Mouse (Mus musculus) adrenal gland, postnatal 14 days (tissue): ENCODE data around the gene Adam1b. TPM values are rescaled to one million over a fixed set of nuclear protein-coding genes. Genes with fewer than 3 reads are reported as not detected.

Experiments used
- DNase-seq: peaks from one replicate; pipeline ENCODE4 v3.0.0; 2021; ENCODE audit warnings: mixed read lengths
- total RNA-seq: library from RNA; stranded (reverse); gene quantifications from 2 replicates; pipeline ENCODE4 v1.2.3, GENCODE M21; 2021

The Adam1b gene
- total RNA-seq, 1 experiment from 2014 or later, result not detected

DNA sequence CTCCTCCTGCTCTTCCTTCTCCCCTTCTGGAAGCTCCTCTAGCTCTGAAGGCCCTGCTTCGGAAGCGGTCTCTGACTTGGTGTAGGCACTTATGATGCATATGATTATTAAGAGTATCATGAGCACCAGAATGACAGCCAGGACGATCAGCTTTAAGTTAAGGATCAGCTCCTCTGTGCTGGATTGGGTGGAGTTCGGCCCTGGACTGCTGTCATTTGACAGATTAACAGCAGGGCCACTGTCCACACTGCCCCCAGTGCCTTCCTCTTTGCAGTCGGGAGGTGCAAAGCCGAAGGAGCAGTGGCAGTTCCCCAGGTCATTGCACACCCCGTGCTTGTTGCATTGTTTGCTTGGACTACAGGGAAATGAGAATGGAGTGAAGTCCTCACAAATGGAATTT is 2.5 kb downstream of the Adam1b start:
- DNase-seq, result no peak

GRCm38 (mm10) chr5:121493305-121493704 is 9.9 kb downstream of the Adam1b start:
- no peak for DNase-seq

DNA sequence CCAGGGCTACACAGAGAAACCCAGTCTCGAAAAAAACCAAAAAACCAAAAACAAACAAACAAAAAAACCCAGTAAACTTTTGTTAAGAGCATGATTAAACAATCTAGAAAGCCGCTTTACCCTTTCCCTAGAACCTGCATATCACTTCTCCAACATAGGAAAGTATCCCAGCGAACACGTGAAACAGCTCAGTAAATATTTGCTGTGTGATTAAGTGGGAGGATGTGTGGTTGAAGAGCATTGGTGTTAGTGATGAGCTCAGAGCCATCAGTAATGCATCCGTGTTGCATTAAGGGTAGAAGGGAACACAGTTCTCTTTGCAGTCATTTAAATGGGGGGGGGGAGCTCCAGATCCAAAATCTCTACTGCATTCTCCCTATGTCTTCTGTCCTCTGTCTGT is 18.4 kb downstream of the Adam1b start:
- no peak for DNase-seq

- peak; percentile 42 for DNase-seq
Observed at GRCm38 (mm10) chr5:121477680-121478079, 25.6 kb downstream of the Adam1b start.

DNA sequence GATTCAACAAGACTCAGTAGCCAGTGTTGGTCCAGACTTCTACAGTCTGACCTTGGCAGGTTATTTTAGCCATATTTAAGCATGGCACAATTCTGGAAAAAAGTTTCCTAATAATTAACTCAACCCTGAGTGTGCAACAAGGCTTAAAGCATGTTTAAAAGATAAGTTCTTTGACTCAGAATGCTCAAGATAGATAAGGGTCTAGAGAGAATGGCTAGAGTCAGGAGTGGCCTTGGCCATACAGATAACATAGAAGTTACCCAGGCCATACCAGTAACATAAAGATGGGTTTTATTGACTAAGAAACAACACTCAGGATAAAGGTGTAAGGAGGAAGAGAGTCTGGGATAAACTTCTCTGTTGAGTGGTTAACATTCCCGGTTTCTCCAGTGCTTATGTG is 27.2 kb downstream of the Adam1b start:
- no peak for DNase-seq

DNA sequence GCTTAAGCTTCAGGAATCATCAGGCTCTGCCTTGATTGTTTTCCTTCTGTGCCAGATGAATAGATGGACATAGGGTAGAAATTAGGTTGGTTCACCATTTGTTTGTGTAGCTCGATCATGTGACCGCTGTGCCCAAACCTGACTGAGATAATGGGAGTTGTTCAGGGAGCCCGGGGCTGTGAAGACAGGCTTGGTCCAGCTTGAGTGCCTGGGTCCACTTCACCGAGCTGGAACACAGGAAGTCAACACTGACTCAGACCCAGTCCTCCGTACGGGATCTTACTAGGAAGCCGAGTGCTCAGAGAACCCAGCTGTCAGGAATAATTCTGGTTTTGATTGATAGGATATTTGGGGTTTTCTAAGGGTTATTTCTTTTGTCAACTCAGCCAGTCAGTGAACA is 28.6 kb downstream of the Adam1b start:
- DNase-seq, result no peak

- no peak for DNase-seq
Observed at GRCm38 (mm10) chr5:121472411-121472810, 30.8 kb downstream of the Adam1b start.

- DNase-seq, result no peak
Observed at GRCm38 (mm10) chr5:121469566-121469965, 33.7 kb downstream of the Adam1b start.

DNA sequence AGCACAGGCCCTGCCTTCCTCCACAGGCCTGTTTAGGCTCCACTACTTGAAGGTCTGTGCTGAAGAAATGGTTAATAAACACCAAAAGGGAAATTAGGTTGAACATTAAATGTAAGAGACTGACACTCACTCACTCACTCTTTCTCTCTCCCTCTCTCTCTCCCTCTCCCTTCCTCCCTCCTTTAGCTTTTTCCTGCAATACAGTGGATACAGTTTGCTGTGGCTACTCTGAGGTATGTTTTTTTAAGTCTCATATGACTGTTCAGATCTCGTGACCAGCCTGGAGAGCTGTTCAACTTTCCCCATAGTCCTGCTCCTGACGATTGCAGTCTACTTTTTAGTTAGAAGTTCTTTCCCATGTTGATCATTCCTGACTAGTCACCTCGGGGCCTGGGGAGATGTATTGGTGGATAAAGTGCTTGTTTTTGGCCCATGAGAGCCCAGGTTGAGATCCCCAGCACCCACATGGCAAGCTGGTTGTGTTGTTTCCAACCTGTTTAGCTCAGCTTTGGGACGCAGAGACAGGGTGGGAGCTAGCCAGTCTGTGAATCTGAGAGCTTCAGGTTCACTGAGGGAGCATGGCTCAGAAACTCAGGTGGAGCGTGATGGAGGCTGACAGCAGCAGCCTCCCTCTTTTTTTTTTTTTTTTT is 39.5 kb downstream of the Adam1b start:
- DNase-seq, result no peak

- no peak for DNase-seq
Observed at GRCm38 (mm10) chr5:121462967-121463366, 40.3 kb downstream of the Adam1b start.

DNA sequence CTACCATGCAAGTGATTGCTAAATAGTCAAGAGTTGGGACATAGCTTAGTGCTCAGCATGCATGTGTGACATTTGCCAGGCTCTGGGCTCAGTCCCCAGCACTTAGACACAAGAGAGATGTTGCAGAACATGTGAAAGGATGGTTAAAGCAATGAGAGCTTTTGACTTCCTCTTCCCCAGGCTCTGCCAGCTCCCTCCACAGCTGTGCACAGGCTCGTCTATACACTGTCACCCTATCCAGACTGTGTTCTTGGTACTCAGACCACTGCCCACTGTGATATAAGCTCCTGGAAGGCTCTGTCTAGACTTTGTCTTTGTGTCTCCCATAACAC is 41.1 kb downstream of the Adam1b start:
- DNase-seq, result no peak

GRCm38 (mm10) chr5:121461339-121462170 is 41.7 kb downstream of the Adam1b start:
- DNase-seq, result no peak

DNA sequence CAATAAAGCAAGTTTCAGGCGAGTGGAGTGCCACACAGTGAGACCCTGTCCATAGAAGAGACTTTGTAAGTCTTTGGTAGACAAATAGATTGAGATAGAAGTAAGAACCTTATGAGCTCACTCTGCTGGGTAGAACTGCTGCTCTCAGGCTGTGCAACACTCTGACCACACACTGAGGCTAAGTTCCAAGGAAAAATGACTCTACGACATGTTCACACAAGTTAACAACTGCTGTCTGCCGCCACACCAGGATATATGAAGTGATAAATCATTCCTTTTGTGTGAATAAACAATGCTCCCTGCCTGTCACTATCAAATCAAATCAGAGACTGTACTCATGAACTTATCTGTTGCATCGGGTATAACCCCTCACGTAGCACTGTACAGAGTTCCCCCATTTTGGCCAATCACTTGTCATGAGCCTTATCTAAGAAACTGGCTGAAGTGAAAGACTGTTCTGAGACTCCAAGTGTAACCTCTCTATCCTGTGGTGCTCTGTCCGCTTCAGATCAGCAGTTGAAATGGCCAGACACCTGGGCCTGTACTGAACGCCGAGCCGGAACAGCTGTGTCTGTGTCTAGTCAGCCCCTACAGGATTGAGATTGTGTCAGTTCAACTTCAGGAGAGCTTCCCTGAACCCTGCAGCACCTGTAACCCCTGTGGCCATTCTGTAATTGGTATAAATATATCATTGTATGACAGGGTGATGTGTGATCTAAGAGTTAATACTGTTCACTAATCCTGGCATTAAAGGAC is 47.5 kb downstream of the Adam1b start:
- DNase-seq, result no peak

DNA sequence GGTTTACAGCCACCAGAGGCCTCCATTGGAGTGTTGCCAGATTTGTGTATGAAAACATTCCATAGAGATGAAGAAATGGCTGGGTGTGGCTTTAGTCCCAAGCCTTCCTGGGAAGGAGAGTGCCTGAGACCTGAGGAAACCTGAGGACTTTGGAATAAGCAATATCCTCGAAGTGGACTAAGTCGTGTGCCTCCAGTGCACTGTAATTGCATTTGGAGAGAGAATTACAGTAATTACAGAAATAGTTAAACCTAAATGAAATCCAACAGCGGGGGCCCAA is 48.8 kb downstream of the Adam1b start:
- peak; percentile 45 for DNase-seq

GRCm38 (mm10) chr5:121453743-121454502 is 49.3 kb downstream of the Adam1b start:
- DNase-seq, result no peak

DNA sequence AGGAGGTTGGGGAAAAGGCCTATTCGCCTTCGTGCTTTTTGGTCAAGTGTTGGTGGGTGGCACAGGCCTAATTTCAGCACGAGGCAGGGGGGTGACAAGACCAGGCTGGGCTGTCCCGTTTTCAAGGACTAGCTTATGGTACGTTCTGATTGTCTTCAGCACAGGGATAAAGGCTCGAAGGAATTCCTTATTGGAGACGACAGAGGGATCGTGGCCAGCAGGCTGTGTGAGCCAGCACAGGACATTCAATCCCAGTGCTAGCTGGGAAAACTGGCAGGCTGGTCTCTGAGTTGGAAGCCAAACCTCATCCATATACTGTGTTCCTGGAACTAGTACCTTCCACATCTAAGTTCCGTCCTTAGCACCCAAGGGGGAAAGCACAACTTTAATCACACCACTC is 50.3 kb downstream of the Adam1b start:
- peak; percentile 67 for DNase-seq

GRCm38 (mm10) chr5:121452026-121452869 is 51.0 kb downstream of the Adam1b start, which contains the start of gene Erp29:
TSS of gene Erp29 (minus strand) at chr5:121452506.
- DNase-seq, result peak; percentile 100

DNA sequence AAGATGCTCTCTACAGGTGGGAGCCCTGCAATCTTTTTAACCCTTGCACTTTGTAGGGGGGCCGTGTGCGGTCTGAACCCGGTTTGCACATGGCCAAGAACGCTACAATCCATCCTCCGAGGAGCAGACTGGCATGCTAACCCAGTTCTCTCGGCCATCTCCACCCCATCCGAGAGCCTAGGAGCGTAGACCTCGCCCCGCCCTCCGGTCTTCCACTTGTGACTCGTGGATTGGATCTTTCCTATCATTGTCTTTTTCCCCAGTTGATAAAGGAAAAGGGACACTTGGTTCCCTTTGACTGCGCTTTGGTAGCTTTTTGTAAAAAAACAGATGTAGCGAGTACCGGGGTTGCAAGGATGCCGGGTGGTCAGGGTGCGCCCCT is 51.6 kb downstream of the Adam1b start, which contains the start of gene Tmem116:
Tmem116 (plus strand) TSS at position 250 of the 382 bp plus-strand sequence.
- DNase-seq, result peak; percentile 59

DNA sequence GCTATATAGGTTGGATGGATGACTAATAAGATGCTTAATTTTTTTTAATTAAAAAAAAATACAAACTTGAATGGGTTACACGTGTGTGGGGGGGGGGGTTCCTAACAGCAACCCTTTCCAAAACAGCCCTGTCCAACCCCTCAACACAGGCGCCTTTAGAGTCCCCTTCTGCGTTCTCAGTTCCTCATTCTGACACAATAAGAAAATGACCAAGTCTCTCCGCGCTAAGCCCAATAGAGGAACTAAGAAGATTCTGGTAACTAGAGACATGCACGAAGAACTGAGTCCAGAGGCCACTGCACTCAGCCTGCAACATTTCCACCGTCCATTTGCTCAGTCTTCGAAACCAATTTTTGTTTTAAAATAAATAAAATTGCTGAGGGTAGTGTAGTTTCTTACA is 52.0 kb downstream of the Adam1b start:
- no peak for DNase-seq

DNA sequence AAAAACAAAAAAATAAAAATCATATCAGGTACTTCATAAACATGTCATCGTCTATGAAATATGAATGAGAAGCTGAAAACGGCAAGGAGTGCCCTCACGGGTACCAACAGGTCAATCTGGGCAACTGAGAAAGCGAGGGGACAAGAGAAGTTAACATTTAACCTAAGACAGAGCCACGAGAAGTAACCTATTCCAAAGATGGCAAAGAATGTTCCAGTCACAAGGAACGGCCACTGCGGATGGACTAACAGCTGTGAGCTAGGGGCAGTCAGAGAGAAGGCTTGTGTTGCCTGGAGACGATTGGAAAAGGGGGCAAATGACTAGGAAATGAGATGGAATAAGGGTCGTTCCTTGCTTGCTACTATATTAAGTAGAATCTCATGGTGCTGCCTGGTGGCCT is 52.8 kb downstream of the Adam1b start:
- DNase-seq, result no peak
